Mouse (Mus musculus): ENCODE measurements at regions not wholly inside any gene's neighbourhood (a gene's known extent, or its start where the extent isn't known, plus 50 kb on each side); places are given as distances from the start of the nearest gene placed in this dataset.

DNA sequence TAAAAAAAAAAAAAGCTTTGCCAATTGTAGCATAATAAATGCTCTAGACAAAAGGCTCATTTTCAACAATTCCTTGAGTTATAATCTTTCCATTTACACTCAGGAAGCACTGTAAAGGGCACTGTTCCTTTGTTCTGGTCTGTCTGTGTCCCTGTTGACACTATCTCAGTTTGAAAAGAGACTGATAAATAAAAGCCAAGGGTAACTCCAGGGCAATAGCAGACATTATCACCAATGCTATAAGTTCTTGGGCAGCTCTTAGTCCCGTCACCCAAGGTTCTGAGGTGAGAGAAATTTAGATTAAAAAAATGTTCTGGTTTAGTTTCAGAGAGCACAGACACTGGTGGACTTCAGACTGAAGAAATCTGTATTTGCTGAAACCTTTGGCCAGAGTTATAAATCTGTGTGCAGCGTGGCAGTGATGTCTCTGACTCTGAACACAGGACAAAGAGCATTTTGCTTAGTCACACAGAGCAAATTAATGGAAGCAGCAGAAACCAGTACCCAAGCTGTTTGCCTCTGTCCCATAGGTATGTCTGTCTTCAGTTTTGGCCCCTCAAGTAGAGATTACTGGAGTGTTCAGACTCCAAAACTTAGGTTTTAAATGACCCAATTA, 57.6 kb upstream of the Apob start:
- no peak for DNase-seq (ENCODE audit: low spot score)

DNA sequence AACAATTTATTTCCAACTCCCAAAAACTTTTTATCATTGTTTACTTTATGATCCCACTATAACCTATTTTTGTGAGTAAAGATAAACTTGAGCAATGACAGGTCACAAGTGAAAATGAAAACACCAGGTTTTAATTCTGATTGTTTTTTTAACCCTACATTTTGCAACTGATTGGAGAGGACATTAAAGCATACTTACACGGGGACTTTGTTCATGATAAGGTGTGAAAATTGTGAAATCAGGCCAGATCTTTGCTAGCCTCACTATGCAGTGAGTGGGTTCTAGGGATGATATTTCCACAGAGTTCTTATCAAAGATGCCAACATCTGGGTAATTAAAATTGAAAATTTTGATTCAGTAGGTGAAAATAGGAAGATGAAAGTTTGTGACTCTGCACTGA, 56.6 kb upstream of the Apob start:
- DNase-seq (ENCODE audit: low spot score): no peak
